Mouse (Mus musculus): Measurements from ENCODE around the gene 4921501E09Rik. TPM values are rescaled to one million over a fixed set of nuclear protein-coding genes. Genes with fewer than 3 reads are reported as not detected.
"Not testable (repeated sequence)": the region's sequence is repeated elsewhere in the genome, so short reads cannot be mapped to it uniquely, and the experiment has no call there.

The 4921501E09Rik gene
- polyA plus RNA-seq, 1 experiment: not detected

DNA sequence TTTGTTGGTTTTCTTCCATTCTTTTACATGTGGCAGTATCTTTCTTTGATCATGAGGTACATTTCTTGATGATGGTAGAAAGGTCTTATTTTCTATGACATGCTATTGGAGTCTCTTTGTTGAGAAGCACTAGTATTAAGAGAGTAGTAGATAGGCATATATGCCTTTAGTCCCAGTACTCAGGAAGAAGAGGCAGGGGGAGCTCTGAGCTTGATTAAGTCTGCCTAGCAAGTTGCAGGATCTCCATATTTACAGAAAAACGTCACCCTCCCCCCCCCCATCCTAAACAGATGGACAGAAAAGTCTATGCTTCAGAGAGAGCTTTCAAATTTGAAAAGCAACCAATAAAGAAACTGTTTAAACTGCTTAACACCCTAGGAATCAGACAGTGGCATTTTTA is 9.1 kb downstream of the 4921501E09Rik start:
- H3K27ac ChIP-seq (ENCODE audit: control insufficient read depth, insufficient read depth, low read length): no peak overlapping the region
- 3% methylated on average over 1 of the region's 1 CpGs for WGBS
- no peaks in the 10 kb centered on the region for H3K27me3 ChIP-seq (ENCODE audit: control insufficient read depth, insufficient read depth, low read length)
- TF ChIP-seq POLR2A (IDR thresholded peaks at IDR 0.05; ENCODE audit: control insufficient read depth, extremely low read depth, insufficient read depth, low read length, poor library complexity) (no peak), CTCF (IDR thresholded peaks at IDR 0.05; ENCODE audit: borderline replicate concordance, control insufficient read depth, extremely low read depth, insufficient read depth, low read length, poor library complexity) (no peak)
- DNase-seq: no peak
- no peaks in the 10 kb centered on the region for H3K36me3 ChIP-seq (ENCODE audit: control insufficient read depth, insufficient read depth, low read length)
- H3K4me1 ChIP-seq (replicated peaks; ENCODE audit: control insufficient read depth, insufficient read depth, low read length): no peaks in the 10 kb centered on the region
- no peak overlapping the region for H3K4me3 ChIP-seq (ENCODE audit: control insufficient read depth, insufficient read depth, low read length)

DNA sequence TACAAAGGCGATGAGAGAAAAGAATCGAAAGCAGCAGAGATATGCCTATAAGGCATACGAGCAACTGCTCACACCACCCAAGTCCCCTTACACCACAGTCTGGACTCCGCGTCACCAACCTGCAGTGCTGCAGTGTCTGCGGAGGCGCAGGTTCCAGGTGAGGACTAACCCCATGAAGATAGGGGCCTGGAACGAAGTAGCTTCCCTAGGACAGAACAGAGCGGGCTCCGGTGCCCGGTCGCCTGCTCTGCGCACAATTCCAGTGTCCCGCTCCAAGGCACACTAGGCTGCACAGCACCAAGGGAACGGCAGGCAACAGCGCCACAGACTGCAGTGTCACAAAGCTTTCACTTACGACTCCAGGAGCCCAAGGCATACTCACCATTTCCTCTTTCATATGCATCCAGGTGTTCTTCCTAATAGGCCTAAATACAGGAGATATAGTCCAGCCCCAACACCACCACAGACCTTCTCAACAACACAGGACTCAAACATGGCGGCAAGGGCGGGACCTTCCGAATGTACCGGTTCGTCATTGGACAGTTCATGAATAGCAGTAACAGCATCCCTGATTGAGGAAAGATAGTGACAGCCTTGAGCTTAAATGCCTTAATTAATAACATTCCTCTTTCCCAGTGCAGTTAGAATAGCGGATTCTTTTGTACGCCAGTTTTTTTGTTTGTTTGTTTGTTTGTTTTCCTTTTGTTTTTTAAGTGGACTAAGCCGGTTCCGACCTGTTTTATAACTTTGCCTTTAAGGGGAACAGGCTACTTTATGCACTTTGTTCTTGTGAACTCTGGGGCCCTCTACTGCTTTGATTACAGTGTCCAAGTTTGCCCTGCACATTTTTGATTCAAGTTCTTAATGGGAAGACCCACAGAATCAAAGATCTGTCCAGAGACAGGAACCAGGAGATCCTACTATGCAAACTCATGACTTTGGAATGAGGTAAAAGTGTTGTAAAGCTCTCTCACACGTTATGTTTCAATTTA is 34.7 kb downstream of the 4921501E09Rik start, which contains the start of gene Zfp763:
TSS of gene Zfp763 (minus strand) at position 503 of the 992 bp plus-strand sequence.
- no peak within 1 kb of the TSS for H3K27ac ChIP-seq (ENCODE audit: control insufficient read depth, insufficient read depth, low read length)
- DNase-seq: peak; percentile 71
- WGBS: 4% methylated on average over 27 of the region's 27 CpGs
- H3K4me3 ChIP-seq (ENCODE audit: control insufficient read depth, insufficient read depth, low read length): peak within 1 kb of the TSS; percentile 64
- no peak for TF ChIP-seq CTCF (IDR thresholded peaks at IDR 0.05; ENCODE audit: borderline replicate concordance, control insufficient read depth, extremely low read depth, insufficient read depth, low read length, poor library complexity)
- TF ChIP-seq POLR2A (IDR thresholded peaks at IDR 0.05; ENCODE audit: control insufficient read depth, extremely low read depth, insufficient read depth, low read length, poor library complexity): no peak
- H3K27me3 ChIP-seq (ENCODE audit: control insufficient read depth, insufficient read depth, low read length): no peaks in the 10 kb centered on the region
- no peaks in the 10 kb centered on the region for H3K4me1 ChIP-seq (replicated peaks; ENCODE audit: control insufficient read depth, insufficient read depth, low read length)
- H3K36me3 ChIP-seq (ENCODE audit: control insufficient read depth, insufficient read depth, low read length): no peaks in the 10 kb centered on the region

DNA sequence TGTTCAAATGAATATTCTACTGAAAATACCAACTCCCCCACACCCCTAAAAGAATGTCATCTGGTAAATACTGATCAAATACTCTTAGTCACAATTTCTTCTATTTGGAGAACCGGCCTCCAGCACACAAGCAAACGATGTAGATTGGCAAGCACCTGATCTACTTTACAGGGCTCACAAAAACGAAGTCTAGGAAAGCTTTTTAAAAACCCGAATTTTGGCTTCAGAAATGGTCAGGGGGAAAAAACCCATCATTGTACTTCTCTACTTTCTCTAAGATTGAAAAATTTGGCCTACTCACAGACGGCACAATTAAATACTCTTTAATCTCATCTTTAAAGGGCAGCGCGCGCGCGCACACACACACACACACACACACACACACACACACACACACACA is 35.5 kb downstream of the 4921501E09Rik start:
- H3K27ac ChIP-seq (ENCODE audit: control insufficient read depth, insufficient read depth, low read length): no peak overlapping the region
- no peaks in the 10 kb centered on the region for H3K27me3 ChIP-seq (ENCODE audit: control insufficient read depth, insufficient read depth, low read length)
- 5% methylated on average over 10 of the region's 10 CpGs for WGBS
- H3K4me3 ChIP-seq (ENCODE audit: control insufficient read depth, insufficient read depth, low read length): peak overlapping the region; percentile 64
- DNase-seq: no peak
- TF ChIP-seq CTCF (IDR thresholded peaks at IDR 0.05; ENCODE audit: borderline replicate concordance, control insufficient read depth, extremely low read depth, insufficient read depth, low read length, poor library complexity): no peak
- TF ChIP-seq POLR2A (IDR thresholded peaks at IDR 0.05; ENCODE audit: control insufficient read depth, extremely low read depth, insufficient read depth, low read length, poor library complexity): no peak
- H3K36me3 ChIP-seq (ENCODE audit: control insufficient read depth, insufficient read depth, low read length): no peaks in the 10 kb centered on the region
- H3K4me1 ChIP-seq (replicated peaks; ENCODE audit: control insufficient read depth, insufficient read depth, low read length): no peaks in the 10 kb centered on the region

DNA sequence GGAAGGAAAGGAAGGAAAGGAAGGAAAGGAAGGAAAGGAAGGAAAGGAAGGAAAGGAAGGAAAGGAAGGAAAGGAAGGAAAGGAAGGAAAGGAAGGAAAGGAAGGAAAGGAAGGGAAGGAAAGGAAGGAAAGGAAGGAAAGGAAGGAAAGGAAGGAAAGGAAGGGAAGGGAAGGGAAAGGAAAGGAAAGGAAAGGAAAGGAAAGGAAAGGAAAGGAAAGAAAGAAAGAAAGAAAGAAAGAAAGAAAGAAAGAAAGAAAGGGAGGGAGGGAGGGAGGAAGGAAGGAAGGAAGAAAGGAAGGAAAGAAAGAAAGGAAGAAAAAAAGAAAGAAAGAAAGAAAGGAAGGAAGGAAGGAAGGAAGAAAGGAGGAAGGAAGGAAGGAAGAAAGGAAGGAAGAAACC is 47.4 kb downstream of the 4921501E09Rik start:
- not testable (repeated sequence) for H3K27me3 ChIP-seq (ENCODE audit: control insufficient read depth, insufficient read depth, low read length); H3K27ac ChIP-seq (ENCODE audit: control insufficient read depth, insufficient read depth, low read length); H3K4me1 ChIP-seq (replicated peaks; ENCODE audit: control insufficient read depth, insufficient read depth, low read length); DNase-seq; H3K4me3 ChIP-seq (ENCODE audit: control insufficient read depth, insufficient read depth, low read length)
- H3K36me3 ChIP-seq (ENCODE audit: control insufficient read depth, insufficient read depth, low read length): peaks cover 28% of the 10 kb centered on the region

Other genes starting within 250 kb of the 4921501E09Rik start
- gene Zfp799, start 237.8 kb downstream of the 4921501E09Rik start, polyA plus RNA-seq (2012; rRNA removed): 9.8 and 12.5 TPM in 2 replicates
- 0.34 and 0.37 TPM in 2 replicates for gene Zfp870, start 176.4 kb downstream of the 4921501E09Rik start, polyA plus RNA-seq (2012; rRNA removed)
- 0.23 and 1.6 TPM in 2 replicates for gene Cyp4f14, start 150.7 kb downstream of the 4921501E09Rik start, polyA plus RNA-seq (2012; rRNA removed)
- gene Cyp4f13, start 120.7 kb downstream of the 4921501E09Rik start, polyA plus RNA-seq (2012; rRNA removed): 38.7 and 39.0 TPM in 2 replicates
- 2.0 TPM in 2 replicates for gene Zfp472, start 102.2 kb downstream of the 4921501E09Rik start, polyA plus RNA-seq (2012; rRNA removed)
- 4.9 and 6.4 TPM in 2 replicates for gene Zfp952, start 74.9 kb downstream of the 4921501E09Rik start, polyA plus RNA-seq (2012; rRNA removed)
- 1.1 and 1.2 TPM in 2 replicates for gene Zfp763, start 34.7 kb downstream of the 4921501E09Rik start, polyA plus RNA-seq (2012; rRNA removed)
- gene Zfp563, start 21.3 kb upstream of the 4921501E09Rik start, polyA plus RNA-seq (2012; rRNA removed): 2.1 and 2.4 TPM in 2 replicates
- gene Morc2b, start 71.6 kb upstream of the 4921501E09Rik start, polyA plus RNA-seq (2012; rRNA removed): not detected in 2 replicates
- not detected in 2 replicates for gene Olfr55, start 100.4 kb upstream of the 4921501E09Rik start, polyA plus RNA-seq (2012; rRNA removed)
- gene Olfr239, start 123.2 kb upstream of the 4921501E09Rik start, polyA plus RNA-seq (2012; rRNA removed): not detected in 2 replicates
- not detected in 2 replicates for gene Olfr1564, start 153.6 kb upstream of the 4921501E09Rik start, polyA plus RNA-seq (2012; rRNA removed)
- gene Zfp955a, start 187.1 kb upstream of the 4921501E09Rik start, polyA plus RNA-seq (2012; rRNA removed): 2.6 and 2.8 TPM in 2 replicates
- gene Olfr63, start 196.6 kb upstream of the 4921501E09Rik start, polyA plus RNA-seq (2012; rRNA removed): not detected in 2 replicates
- gene Zfp955b, start 221.5 kb upstream of the 4921501E09Rik start, polyA plus RNA-seq (2012; rRNA removed): 4.0 and 4.8 TPM in 2 replicates

All from thymus, adult 2 months (tissue).